Mouse (Mus musculus): ENCODE data around the gene Slc22a1.

DNA sequence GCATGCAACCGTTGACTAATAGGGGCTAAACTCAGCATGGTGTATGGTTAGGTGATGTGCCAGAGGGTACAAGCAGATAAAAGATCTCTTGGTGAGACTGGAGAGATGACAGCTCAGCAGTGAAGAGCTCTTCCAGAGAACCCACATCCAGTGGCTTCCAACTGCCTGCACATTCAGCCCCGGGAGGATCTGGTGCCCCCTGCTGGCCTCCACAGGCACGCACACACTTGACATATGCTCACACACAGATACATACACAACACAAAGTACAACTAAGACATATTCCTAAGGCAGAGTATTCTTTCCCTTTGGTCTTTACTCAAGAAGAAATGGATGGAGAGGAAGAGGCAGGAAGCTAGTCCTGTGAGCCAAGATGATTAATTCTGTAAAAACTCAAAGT, 36.0 kb downstream of the Slc22a1 start:
- TF ChIP-seq POLR2A (IDR thresholded peaks at IDR 0.05; ENCODE audit: low read depth, low read length): no peak
- TF ChIP-seq ZC3H11A (IDR thresholded peaks at IDR 0.05; ENCODE audit: low read depth, low read length): no peak
- TF ChIP-seq MAFK (IDR thresholded peaks at IDR 0.05; ENCODE audit: insufficient replicate concordance, low read length): no peak
- no peak for TF ChIP-seq TCF12 (IDR thresholded peaks at IDR 0.05; ENCODE audit: low read depth, low read length)
- TF ChIP-seq ELF1 (IDR thresholded peaks at IDR 0.05; ENCODE audit: low read depth, low read length): no peak
- TF ChIP-seq CTCF (conservative IDR thresholded peaks at IDR 0.05 in 1 of 2, IDR thresholded peaks at IDR 0.05 in 1 of 2; ENCODE audit: low read depth in 2 of 2, low read length in 2 of 2): peak in 1 of 2 experiments; percentile 35; a peak in 2 of 4 replicates
- no peak for TF ChIP-seq ZNF384 (IDR thresholded peaks at IDR 0.05; ENCODE audit: low read depth, low read length)

Measured in CH12.LX (cell line).